Mouse (Mus musculus) ES-E14 (cell line): Measurements from ENCODE around the gene Rnh1.

Source experiments
- CHD2 ChIP-seq: IDR thresholded peaks from 2 replicates; pipeline ENCODE4 v1.6.1; 2014; ENCODE audit warnings: mild to moderate bottlenecking, low read depth, low read length, inconsistent platforms
- HCFC1 ChIP-seq: IDR thresholded peaks from 2 replicates; pipeline ENCODE4 v1.6.1; 2012; ENCODE audit warnings: low read length, inconsistent platforms, borderline replicate concordance; ENCODE audit not compliant: insufficient read depth
- MAFK ChIP-seq: IDR thresholded peaks from 2 replicates; pipeline ENCODE4 v1.6.1; 2014; ENCODE audit warnings: mild to moderate bottlenecking, low read depth, low read length, inconsistent platforms; ENCODE audit not compliant: insufficient read depth
- ZC3H11A ChIP-seq: IDR thresholded peaks from 2 replicates; pipeline ENCODE4 v1.6.1; 2012; ENCODE audit warnings: low read depth, mild to moderate bottlenecking, inconsistent platforms, low read length, borderline replicate concordance
- ZNF384 ChIP-seq: IDR thresholded peaks from 2 replicates; pipeline ENCODE4 v1.6.1; 2012; ENCODE audit warnings: low read depth, low read length, inconsistent platforms

DNA sequence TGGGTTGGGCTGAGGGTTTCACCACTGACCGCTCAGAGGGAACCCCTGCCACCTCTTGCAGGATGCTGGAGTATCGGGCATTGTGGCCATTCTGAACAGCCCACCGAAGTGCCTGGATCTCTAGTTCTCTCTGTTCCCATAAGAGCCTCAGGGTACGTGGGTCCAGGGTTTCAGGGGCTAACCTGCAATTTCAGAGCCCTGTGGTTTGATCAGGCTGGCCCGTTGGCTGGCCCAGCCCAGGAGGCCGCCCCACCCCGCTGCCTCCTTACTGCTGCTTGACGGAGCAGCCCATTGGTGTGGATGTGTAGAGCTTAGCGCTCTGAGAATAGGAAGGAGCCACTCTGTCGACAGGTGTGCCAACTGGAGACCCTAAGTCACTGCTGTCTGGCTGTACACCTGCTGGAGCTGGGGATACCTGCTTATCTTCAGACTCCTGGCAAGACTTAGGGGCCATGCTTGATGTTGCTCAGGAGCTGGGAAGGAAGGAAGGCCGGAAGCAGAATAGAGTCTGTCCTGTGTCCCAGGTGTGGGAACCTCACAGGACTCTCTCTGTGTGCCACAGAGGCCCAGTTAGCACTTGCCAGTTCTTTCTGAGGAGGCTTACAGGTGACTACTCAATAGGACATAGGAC is 41.1 kb upstream of the Rnh1 start, which contains the start of gene Lmntd2:
- TF ChIP-seq ZC3H11A (no peak), HCFC1 (no peak), MAFK (no peak), ZNF384 (no peak), CHD2 (no peak)
